Mouse (Mus musculus) heart, embryonic 13.5 days (tissue): Measurements from ENCODE around the gene Gbf1. TPM values are rescaled to one million over a fixed set of nuclear protein-coding genes. Genes with fewer than 3 reads are reported as not detected.

Experiments used
- ATAC-seq: fragments of 200-750 bp; cut with Nextera tagmentation; 2 replicates; pipeline ENCODE4 v1.8.0; 2017; ENCODE audit warnings: moderate TSS enrichment; ENCODE audit not compliant: insufficient number of reproducible peaks, low FRiP score, low TSS enrichment; ENCODE audit errors: extremely low read depth
- H3K27ac ChIP-seq: fragments of 300-500 bp; sonication (generic); replicated peaks from 2 replicates; pipeline ENCODE4 v1.5.1; 2015; ENCODE audit warnings: moderate library complexity, mild to moderate bottlenecking, inconsistent platforms
- H3K27me3 ChIP-seq: fragments of 300-500 bp; sonication (generic); replicated peaks from 2 replicates; pipeline ENCODE4 v1.6.1; 2015; ENCODE audit warnings: mild to moderate bottlenecking, inconsistent platforms
- H3K36me3 ChIP-seq: fragments of 300-500 bp; sonication (generic); 2 replicates; pipeline ENCODE4 v1.6.1; 2015; ENCODE audit warnings: mild to moderate bottlenecking, inconsistent platforms
- H3K4me1 ChIP-seq: fragments of 300-500 bp; sonication (generic); 2 replicates; pipeline ENCODE4 v1.6.1; 2015; ENCODE audit warnings: inconsistent platforms
- H3K4me2 ChIP-seq: fragments of 300-500 bp; sonication (generic); 2 replicates; pipeline ENCODE4 v1.6.1; 2015; ENCODE audit warnings: inconsistent platforms, mild to moderate bottlenecking, moderate library complexity
- H3K4me3 ChIP-seq: fragments of 300-500 bp; sonication (generic); 2 replicates; pipeline ENCODE4 v1.5.1; 2015; ENCODE audit warnings: moderate library complexity, mild to moderate bottlenecking, inconsistent platforms
- H3K9ac ChIP-seq: fragments of 300-500 bp; sonication (generic); 2 replicates; pipeline ENCODE4 v1.6.1; 2015; ENCODE audit warnings: inconsistent platforms, mild to moderate bottlenecking, moderate library complexity
- H3K9me3 ChIP-seq: fragments of 300-500 bp; sonication (generic); 2 replicates; pipeline ENCODE4 v1.6.1; 2016; ENCODE audit warnings: inconsistent platforms
- WGBS: fragments of 180-500 bp; shearing (Covaris S2); methylation state at CpG from one replicate; pipeline ENCODE4 v1.1.7; 2015; ENCODE audit warnings: mixed read lengths; 5-methylcytosine and 5-hydroxymethylcytosine counted together
- polyA plus RNA-seq: library from polyadenylated mRNA; unstranded; fragments of >200 nt; fragmentation: Nextera tagmentation; extraction: Ambion mirVana; gene quantifications from 2 replicates; pipeline ENCODE4 v1.2.1, GENCODE M21; 2015

Gene Gbf1
- polyA plus RNA-seq, 1 experiment from 2014 or later, result 41.1 TPM

- Histone ChIP-seq H3K4me2 (peak overlapping the region; percentile 81), H3K4me3 (peak overlapping the region; percentile 62), H3K27ac (peak overlapping the region; percentile 36; the same call in 1 of the 2 replicates), H3K9ac (peak overlapping the region; percentile 76), H3K27me3 (peaks cover 100% of the 10 kb centered on the region), H3K4me1 (peaks cover 60% of the 10 kb centered on the region), H3K9me3 (no peaks in the 10 kb centered on the region), H3K36me3 (peaks cover 3% of the 10 kb centered on the region; the same call in 1 of the 2 replicates)
- WGBS, result 2% methylated on average over 41 of the region's 42 CpGs
- no peak for ATAC-seq
Measured at GRCm38 (mm10) chr19:46318031-46318471, 165.7 kb downstream of the Gbf1 start.

GRCm38 (mm10) chr19:46318586-46319378 lies 166.5 kb downstream of the Gbf1 start:
- peaks cover 58% of the 10 kb centered on the region for H3K4me1 ChIP-seq
- peak overlapping the region; percentile 81 for H3K4me2 ChIP-seq
- no peak overlapping the region for H3K9ac ChIP-seq
- peaks cover 100% of the 10 kb centered on the region for H3K27me3 ChIP-seq
- 12% methylated on average over 16 of the region's 16 CpGs for WGBS
- no peaks in the 10 kb centered on the region for H3K36me3 ChIP-seq
- H3K4me3 ChIP-seq, result peak overlapping the region; percentile 62
- no peak overlapping the region for H3K27ac ChIP-seq
- no peak for ATAC-seq
- H3K9me3 ChIP-seq, result no peaks in the 10 kb centered on the region

GRCm38 (mm10) chr19:46320076-46320785 lies 167.9 kb downstream of the Gbf1 start:
- H3K4me3 ChIP-seq, result no peak overlapping the region
- no peaks in the 10 kb centered on the region for H3K36me3 ChIP-seq
- H3K4me2 ChIP-seq, result no peak overlapping the region
- H3K4me1 ChIP-seq, result peaks cover 45% of the 10 kb centered on the region
- ATAC-seq, result no peak
- 71% methylated on average over 8 of the region's 8 CpGs for WGBS
- no peak overlapping the region for H3K27ac ChIP-seq
- no peaks in the 10 kb centered on the region for H3K9me3 ChIP-seq
- no peak overlapping the region for H3K9ac ChIP-seq
- peaks cover 100% of the 10 kb centered on the region for H3K27me3 ChIP-seq

- H3K36me3 ChIP-seq, result no peaks in the 10 kb centered on the region
- no peak for ATAC-seq
- H3K9me3 ChIP-seq, result no peaks in the 10 kb centered on the region
- WGBS, result 30% methylated on average over 6 of the region's 6 CpGs
- H3K27me3 ChIP-seq, result peaks cover 100% of the 10 kb centered on the region
- no peak overlapping the region for H3K27ac ChIP-seq
- peaks cover 34% of the 10 kb centered on the region for H3K4me1 ChIP-seq
- H3K9ac ChIP-seq, result no peak overlapping the region
- no peak overlapping the region for H3K4me2 ChIP-seq
- no peak overlapping the region for H3K4me3 ChIP-seq
Measured at GRCm38 (mm10) chr19:46321101-46321943, 169.0 kb downstream of the Gbf1 start.

- Histone ChIP-seq H3K36me3 (no peaks in the 10 kb centered on the region), H3K4me3 (no peak overlapping the region), H3K4me1 (peaks cover 31% of the 10 kb centered on the region), H3K27ac (no peak overlapping the region), H3K9ac (0 out of 2 replicates have a peak overlapping the region, but pooled peaks have one; percentile 10), H3K27me3 (peaks cover 100% of the 10 kb centered on the region), H3K4me2 (no peak overlapping the region), H3K9me3 (no peaks in the 10 kb centered on the region)
- 46% methylated on average over 11 of the region's 11 CpGs for WGBS
- no peak for ATAC-seq
Measured at GRCm38 (mm10) chr19:46322144-46322995, 170.1 kb downstream of the Gbf1 start.

GRCm38 (mm10) chr19:46322996-46323572 lies 170.8 kb downstream of the Gbf1 start:
- Histone ChIP-seq H3K27me3 (peaks cover 95% of the 10 kb centered on the region), H3K4me1 (peaks cover 31% of the 10 kb centered on the region), H3K4me3 (no peak overlapping the region), H3K36me3 (no peaks in the 10 kb centered on the region), H3K9ac (no peak overlapping the region), H3K4me2 (no peak overlapping the region), H3K9me3 (no peaks in the 10 kb centered on the region), H3K27ac (no peak overlapping the region)
- WGBS, result 65% methylated on average over 13 of the region's 13 CpGs
- no peak for ATAC-seq

GRCm38 (mm10) chr19:46323716-46324115 lies 171.4 kb downstream of the Gbf1 start:
- Histone ChIP-seq H3K27ac (no peak overlapping the region), H3K36me3 (no peaks in the 10 kb centered on the region)
- 56% methylated on average over 5 of the region's 5 CpGs for WGBS

GRCm38 (mm10) chr19:46324366-46324765 lies 172.1 kb downstream of the Gbf1 start:
- Histone ChIP-seq H3K9me3 (no peaks in the 10 kb centered on the region), H3K4me2 (no peak overlapping the region), H3K4me1 (peaks cover 24% of the 10 kb centered on the region), H3K9ac (no peak overlapping the region), H3K4me3 (no peak overlapping the region), H3K36me3 (no peaks in the 10 kb centered on the region), H3K27ac (no peak overlapping the region), H3K27me3 (peaks cover 82% of the 10 kb centered on the region)
- WGBS, result 54% methylated on average over 11 of the region's 11 CpGs
- ATAC-seq, result no peak

More at GRCm38 (mm10) chr19:46323716-46324115, 171.4 kb downstream of the Gbf1 start:
- no peak overlapping the region for H3K4me2 ChIP-seq
- H3K9me3 ChIP-seq, result no peaks in the 10 kb centered on the region
- H3K27me3 ChIP-seq, result peaks cover 89% of the 10 kb centered on the region
- H3K4me3 ChIP-seq, result no peak overlapping the region
- no peak overlapping the region for H3K9ac ChIP-seq
- ATAC-seq, result no peak
- peaks cover 24% of the 10 kb centered on the region for H3K4me1 ChIP-seq

GRCm38 (mm10) chr19:46324918-46325317 lies 172.6 kb downstream of the Gbf1 start:
- peaks cover 77% of the 10 kb centered on the region for H3K27me3 ChIP-seq
- H3K4me3 ChIP-seq, result no peak overlapping the region
- H3K27ac ChIP-seq, result no peak overlapping the region
- no peaks in the 10 kb centered on the region for H3K9me3 ChIP-seq
- H3K4me1 ChIP-seq, result peaks cover 29% of the 10 kb centered on the region
- no peak overlapping the region for H3K9ac ChIP-seq
- no peak for ATAC-seq
- H3K4me2 ChIP-seq, result no peak overlapping the region
- 51% methylated on average over 5 of the region's 5 CpGs for WGBS
- H3K36me3 ChIP-seq, result no peaks in the 10 kb centered on the region
